Mouse (Mus musculus): Measurements from ENCODE around the gene Rnls. TPM values are rescaled to one million over a fixed set of nuclear protein-coding genes. Genes with fewer than 3 reads are reported as not detected.

Rnls gene
- polyA plus RNA-seq, 1 experiment = 1.4 TPM

DNA sequence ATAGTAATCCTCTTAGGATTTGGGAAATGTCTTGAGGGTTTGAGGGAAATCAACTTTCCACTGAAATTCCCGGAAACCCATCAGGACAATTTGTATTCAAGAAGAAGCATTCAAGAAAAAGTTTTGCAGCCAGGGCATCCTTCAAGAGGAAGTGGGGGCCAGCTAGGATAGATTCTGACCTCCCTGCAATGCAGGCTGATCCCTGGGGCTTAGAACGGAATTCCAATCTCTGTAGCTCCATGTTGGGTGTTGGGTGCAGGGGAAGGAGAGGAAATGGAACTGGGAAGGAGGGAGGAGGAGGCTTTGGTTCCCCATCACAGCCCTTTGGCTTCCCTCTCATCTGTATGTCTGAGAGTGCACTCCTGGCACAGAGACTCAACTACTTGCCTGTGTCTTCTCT, 303.2 kb downstream of the Rnls start:
- 95% methylated on average over 2 of the region's 2 CpGs for WGBS
- peaks cover 15% of the 10 kb centered on the region for H3K4me1 ChIP-seq (replicated peaks; ENCODE audit: control insufficient read depth, insufficient read depth, low read length)
- no peak for TF ChIP-seq POLR2A (IDR thresholded peaks at IDR 0.05; ENCODE audit: control insufficient read depth, extremely low read depth, insufficient read depth, low read length, poor library complexity)
- TF ChIP-seq CTCF (IDR thresholded peaks at IDR 0.05; ENCODE audit: borderline replicate concordance, control insufficient read depth, extremely low read depth, insufficient read depth, low read length, poor library complexity) = no peak
- no peaks in the 10 kb centered on the region for H3K27me3 ChIP-seq (ENCODE audit: control insufficient read depth, insufficient read depth, low read length)
- no peak for DNase-seq
- H3K36me3 ChIP-seq (ENCODE audit: control insufficient read depth, insufficient read depth, low read length) = no peaks in the 10 kb centered on the region
- no peak overlapping the region for H3K4me3 ChIP-seq (ENCODE audit: control insufficient read depth, insufficient read depth, low read length)
- H3K27ac ChIP-seq (ENCODE audit: control insufficient read depth, insufficient read depth, low read length) = no peak overlapping the region

DNA sequence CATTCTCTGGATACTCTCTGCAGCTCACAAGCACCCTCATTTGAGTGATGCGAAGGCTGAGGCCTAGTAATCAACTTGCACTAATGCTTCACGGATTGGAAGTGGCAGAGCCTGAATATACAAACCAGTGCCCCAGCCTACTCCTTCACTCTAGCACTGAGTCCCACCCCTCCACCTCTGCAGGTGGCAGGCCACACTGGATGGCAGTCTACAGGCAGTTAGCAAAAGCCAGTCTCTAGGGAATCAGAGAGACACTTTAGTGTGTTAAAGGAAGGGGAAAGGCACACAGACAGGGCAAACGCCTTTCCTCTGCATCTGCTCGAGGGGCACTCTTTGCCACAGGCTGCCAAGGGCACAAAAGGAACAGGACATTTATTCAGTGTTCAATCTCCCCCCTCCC, 304.1 kb downstream of the Rnls start:
- TF ChIP-seq POLR2A (IDR thresholded peaks at IDR 0.05; ENCODE audit: control insufficient read depth, extremely low read depth, insufficient read depth, low read length, poor library complexity) (no peak), CTCF (IDR thresholded peaks at IDR 0.05; ENCODE audit: borderline replicate concordance, control insufficient read depth, extremely low read depth, insufficient read depth, low read length, poor library complexity) (no peak)
- H3K4me3 ChIP-seq (ENCODE audit: control insufficient read depth, insufficient read depth, low read length) = no peak overlapping the region
- H3K36me3 ChIP-seq (ENCODE audit: control insufficient read depth, insufficient read depth, low read length) = no peaks in the 10 kb centered on the region
- H3K27ac ChIP-seq (ENCODE audit: control insufficient read depth, insufficient read depth, low read length) = peak overlapping the region; percentile 17; the same call in 1 of the 2 replicates
- peaks cover 15% of the 10 kb centered on the region for H3K4me1 ChIP-seq (replicated peaks; ENCODE audit: control insufficient read depth, insufficient read depth, low read length)
- 34% methylated on average over 4 of the region's 4 CpGs for WGBS
- no peaks in the 10 kb centered on the region for H3K27me3 ChIP-seq (ENCODE audit: control insufficient read depth, insufficient read depth, low read length)
- no peak for DNase-seq

Other genes with a start within 250 kb of the Rnls start
- not detected in 2 replicates for gene Lipo4, start 125.5 kb upstream of the Rnls start, polyA plus RNA-seq (2012; rRNA removed)
- not detected in 2 replicates for gene Gm8978, start 233.0 kb upstream of the Rnls start, polyA plus RNA-seq (2012; rRNA removed)